Mouse (Mus musculus): ENCODE data around the gene Coq4. TPM values are rescaled to one million over a fixed set of nuclear protein-coding genes. Genes with fewer than 3 reads are reported as not detected.

Gene Coq4
- polyA plus RNA-seq, 1 experiment from 2014 or later, result 35.3 TPM

Small RNAs within 50 kb of the gene (microRNA-seq; reads per million reads assigned to microRNA genes)
- gene Mir219a-2, result not detected
- gene Mir219b, result not detected

Other genes starting within 250 kb of the Coq4 start
- 12.4 and 15.6 TPM in 2 replicates for gene Rapgef1, start 167.8 kb upstream of the Coq4 start, polyA plus RNA-seq (2014; fragmentation: Nextera tagmentation; extraction: Ambion mirVana)
- not detected in 2 replicates for gene Gm13420, start 35.8 kb upstream of the Coq4 start, polyA plus RNA-seq (2014; fragmentation: Nextera tagmentation; extraction: Ambion mirVana)
- not detected in 2 replicates for gene Gm13547, start 28.2 kb upstream of the Coq4 start, polyA plus RNA-seq (2014; fragmentation: Nextera tagmentation; extraction: Ambion mirVana)
- gene Trub2, start 1.0 kb downstream of the Coq4 start, polyA plus RNA-seq (2014; fragmentation: Nextera tagmentation; extraction: Ambion mirVana), result 25.9 and 29.1 TPM in 2 replicates
- gene Slc27a4, start 15.1 kb downstream of the Coq4 start, polyA plus RNA-seq (2014; fragmentation: Nextera tagmentation; extraction: Ambion mirVana), result 15.2 and 15.9 TPM in 2 replicates
- gene Urm1, start 32.6 kb downstream of the Coq4 start, polyA plus RNA-seq (2014; fragmentation: Nextera tagmentation; extraction: Ambion mirVana), result 18.5 and 21.5 TPM in 2 replicates
- gene Cercam, start 81.7 kb downstream of the Coq4 start, polyA plus RNA-seq (2014; fragmentation: Nextera tagmentation; extraction: Ambion mirVana), result 13.4 and 14.0 TPM in 2 replicates
- gene Odf2, start 101.7 kb downstream of the Coq4 start, polyA plus RNA-seq (2014; fragmentation: Nextera tagmentation; extraction: Ambion mirVana), result 79.4 and 86.7 TPM in 2 replicates
- gene Gle1, start 147.9 kb downstream of the Coq4 start, polyA plus RNA-seq (2014; fragmentation: Nextera tagmentation; extraction: Ambion mirVana), result 52.5 and 57.4 TPM in 2 replicates
- gene Sptan1, start 178.1 kb downstream of the Coq4 start, polyA plus RNA-seq (2014; fragmentation: Nextera tagmentation; extraction: Ambion mirVana), result 136 and 144 TPM in 2 replicates